Mouse (Mus musculus) right cerebral cortex, adult 18-20 months (tissue): ENCODE measurements around the gene Olfr70.

Experiments
- DNase-seq: peaks from one replicate; pipeline ENCODE4 v3.0.0; 2022; ENCODE audit warnings: mixed read lengths

The Olfr70 gene

GRCm38 (mm10) chr4:43700707-43701106 is at the start of gene Olfr70:
TSS of gene Olfr70 (minus strand) at chr4:43700807.
- DNase-seq = no peak

DNA sequence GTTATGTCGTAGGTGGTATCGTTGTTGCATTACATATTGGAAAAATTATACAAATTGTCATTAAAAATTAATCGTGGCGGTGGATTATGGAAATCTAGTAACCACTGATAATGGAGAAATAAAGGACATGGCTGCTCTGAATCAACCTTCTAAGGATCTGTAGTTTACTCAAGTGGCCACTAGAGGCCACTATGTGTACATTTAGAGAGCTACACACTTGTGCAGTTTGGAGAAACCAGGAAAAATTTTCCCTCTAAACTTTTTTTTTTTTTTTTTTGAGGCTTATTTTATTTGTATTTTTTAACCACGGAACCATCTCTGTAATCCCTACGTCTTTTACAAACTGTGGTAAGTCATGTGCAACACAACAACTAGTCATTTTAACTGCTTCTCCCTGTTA is 44.6 kb upstream of the Olfr70 start:
- DNase-seq = no peak

DNA sequence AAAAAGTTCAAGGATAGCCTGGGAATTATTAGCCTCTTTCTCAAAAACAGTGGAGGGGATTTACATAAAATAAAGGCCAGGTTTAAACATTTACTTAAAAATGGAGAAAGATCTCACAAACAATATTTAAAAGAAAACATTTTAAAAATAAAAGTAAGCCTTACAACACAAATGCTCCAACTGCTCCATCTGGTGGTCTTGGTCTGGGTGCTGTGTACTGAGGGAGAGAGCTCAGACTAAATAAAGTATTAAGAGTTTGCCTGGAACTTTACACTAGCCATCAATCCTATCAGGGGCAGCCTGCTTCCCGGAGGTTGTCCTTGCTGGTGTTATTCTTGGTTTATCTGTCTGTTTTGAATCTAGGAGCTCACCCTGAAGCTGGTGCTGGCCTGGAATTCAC is 42.5 kb upstream of the Olfr70 start:
- DNase-seq = no peak

- no peak for DNase-seq
Observed at GRCm38 (mm10) chr4:43742637-43743036, 42.0 kb upstream of the Olfr70 start.

DNA sequence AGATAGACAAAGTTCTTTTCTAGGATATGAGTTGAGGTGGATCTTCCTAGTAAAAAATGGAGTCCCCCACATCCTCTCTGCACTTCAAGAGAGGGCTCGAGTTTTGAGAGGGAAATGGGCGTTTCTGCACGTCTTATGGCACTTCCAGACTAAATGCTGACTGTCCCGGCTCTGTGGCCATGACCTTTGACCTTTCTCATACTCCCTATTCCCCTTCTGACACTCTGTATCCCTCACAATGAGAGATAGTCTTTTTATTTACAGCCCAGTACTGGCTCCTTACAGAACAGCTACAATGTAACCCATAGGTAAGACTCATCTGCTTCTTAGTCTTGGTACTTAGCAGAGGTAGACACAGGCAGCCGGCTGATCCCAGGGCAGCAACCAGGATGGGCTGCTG is 40.9 kb upstream of the Olfr70 start:
- no peak for DNase-seq

DNA sequence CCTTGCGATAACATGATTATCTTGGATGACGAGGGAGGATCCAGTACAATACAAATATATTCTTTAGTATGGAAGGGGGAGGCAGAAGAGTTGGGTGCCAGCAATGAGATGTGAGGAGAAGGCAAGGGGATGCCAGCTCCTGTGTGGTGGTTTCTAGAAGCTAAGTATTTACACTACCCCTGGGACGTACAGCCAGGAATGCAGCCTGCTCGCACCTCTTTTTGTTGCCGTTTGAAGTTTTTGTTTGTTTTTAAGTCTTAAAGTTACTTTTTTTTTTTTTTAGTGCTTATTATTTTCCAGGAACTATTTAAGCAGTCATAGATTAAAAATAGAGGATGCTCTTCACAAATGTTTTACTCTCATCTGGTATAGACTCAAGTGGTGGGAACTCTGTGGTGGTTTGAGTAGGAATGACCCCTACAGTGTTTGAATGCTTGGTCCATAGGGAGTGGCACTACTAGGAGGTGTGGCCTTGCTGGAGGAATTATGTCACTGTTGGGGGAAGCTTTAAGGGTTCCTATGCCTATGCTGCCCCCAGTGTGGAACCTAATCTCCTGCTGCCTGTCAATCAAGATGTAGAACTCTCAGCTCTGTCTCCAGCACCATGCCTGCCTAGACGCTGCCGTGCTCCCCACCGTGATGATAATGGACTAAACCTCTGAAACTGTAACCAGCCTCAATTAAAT is 38.5 kb upstream of the Olfr70 start:
- DNase-seq = no peak

- no peak for DNase-seq
Observed at GRCm38 (mm10) chr4:43737144-43737543, 36.5 kb upstream of the Olfr70 start.

GRCm38 (mm10) chr4:43733186-43733585 is 32.6 kb upstream of the Olfr70 start:
- DNase-seq = no peak

DNA sequence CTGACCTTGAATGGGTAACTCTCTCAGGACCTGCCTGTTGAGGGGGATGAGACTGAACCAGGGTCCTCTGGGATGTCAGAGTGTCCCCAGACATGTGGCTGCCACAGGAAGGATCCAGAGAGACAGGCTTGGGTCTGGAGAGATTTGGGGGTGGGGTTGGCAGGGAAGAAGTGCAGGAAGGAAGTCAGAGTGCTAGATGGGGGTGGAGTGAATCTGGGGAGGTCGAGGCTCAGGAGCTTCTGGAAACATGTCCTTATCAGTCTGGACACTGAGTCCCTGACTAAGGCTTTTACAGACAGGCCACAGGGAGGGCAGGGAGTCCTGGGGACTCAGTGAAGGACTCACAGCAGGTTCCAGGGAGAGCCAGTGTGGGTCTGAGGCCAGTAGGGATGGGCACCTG is 31.6 kb upstream of the Olfr70 start:
- no peak for DNase-seq

DNA sequence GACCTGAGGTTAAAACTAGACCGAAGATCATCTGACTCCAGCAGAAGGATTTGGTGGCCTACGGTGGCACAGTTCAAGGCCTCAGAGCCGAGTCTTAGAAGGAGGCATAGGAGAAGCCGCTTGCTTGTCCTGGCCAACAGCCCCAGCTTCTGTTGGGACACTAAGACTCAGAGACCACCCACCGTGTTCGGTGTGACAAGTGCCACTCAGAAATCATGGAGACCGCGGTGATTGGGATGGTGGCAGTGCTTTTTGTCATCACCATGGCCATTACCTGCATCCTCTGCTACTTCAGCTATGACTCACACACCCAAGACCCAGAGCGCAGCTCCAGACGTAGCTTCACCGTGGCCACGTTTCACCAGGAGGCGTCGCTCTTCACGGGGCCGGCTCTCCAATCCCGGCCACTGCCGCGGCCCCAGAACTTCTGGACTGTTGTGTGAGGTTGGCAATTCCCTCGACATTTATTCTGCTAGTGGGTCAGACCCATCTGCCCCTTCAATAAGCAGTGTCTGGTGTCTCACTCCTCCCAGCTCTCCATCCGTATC is 30.2 kb upstream of the Olfr70 start:
- no peak for DNase-seq

DNA sequence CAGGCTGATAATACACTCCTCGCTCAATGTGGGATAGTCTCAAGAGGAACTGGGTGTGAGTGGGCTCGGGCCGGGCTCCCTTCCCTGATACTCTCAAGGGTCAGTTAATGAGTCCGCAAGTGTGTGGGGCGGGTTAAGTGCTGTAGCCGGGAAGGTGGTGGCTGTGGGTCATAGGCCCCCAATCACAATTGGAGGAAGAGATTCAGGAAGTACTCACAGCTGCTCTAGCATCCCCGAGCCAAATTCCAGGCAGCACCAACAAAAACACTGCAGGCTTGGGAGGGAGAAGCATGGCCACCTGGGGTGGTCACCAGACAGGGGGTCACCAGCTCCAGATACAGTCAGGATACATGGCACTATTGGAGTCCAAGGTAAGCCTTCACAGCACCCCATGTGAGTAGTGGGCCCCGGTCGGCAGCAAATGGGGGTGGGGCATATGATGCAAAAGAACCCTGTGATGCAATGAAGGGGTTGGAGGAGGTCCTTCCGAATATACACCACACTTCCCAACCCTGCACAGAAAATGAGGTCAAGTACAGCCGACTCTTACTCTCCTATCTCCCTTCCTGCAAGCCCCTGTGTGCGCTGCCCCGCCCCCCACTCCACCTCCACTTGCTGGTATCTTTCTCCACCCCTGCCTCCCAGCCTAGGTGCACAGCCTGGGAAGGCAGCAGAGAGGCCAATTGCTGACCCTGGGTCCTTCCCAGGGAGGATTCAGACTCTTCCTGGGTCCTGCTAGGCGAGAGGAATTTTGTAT is 29.4 kb upstream of the Olfr70 start, which contains the start of gene Spaar:
Gene Spaar (plus strand): TSS at position 241 of the 757 bp plus-strand sequence.
- DNase-seq = no peak

DNA sequence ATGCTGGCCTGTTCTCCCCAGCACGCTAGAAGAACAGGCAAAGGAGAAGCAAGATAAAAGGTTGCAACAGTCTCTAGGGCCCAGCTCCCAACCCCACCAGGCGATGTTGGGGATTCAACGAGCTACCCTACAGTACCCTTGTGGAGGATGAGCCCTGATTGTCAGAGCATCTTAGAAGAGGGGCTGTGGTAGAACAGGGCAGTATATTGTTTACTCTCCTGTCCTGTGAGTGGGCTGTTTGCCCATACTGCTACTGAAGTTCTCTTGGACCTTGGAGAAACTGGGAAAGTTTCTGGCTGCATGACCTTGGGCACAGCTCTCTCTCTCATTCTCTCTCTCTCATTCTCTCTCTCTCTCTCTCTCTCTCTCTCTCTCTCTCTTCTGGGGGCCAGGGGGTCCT is 28.5 kb upstream of the Olfr70 start:
- no peak for DNase-seq

DNA sequence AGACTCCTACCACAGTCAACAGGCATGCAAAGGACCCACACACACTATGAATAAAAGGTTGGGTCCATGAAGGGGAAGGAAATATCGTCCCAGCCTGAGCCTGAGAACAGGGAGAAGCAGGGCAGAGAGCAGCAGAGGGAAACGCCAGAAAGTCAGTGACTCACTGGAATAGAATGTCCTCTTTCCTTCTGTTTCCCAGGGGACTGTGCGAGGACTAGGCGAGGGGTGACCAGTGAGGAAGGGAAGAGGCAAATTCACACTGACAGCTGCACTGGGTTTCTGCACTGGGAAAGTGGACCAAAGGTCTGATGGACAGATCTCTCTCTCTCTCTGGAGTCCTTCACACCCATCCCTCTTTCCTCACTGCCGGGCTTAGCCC is 28.0 kb upstream of the Olfr70 start:
- no peak for DNase-seq

DNA sequence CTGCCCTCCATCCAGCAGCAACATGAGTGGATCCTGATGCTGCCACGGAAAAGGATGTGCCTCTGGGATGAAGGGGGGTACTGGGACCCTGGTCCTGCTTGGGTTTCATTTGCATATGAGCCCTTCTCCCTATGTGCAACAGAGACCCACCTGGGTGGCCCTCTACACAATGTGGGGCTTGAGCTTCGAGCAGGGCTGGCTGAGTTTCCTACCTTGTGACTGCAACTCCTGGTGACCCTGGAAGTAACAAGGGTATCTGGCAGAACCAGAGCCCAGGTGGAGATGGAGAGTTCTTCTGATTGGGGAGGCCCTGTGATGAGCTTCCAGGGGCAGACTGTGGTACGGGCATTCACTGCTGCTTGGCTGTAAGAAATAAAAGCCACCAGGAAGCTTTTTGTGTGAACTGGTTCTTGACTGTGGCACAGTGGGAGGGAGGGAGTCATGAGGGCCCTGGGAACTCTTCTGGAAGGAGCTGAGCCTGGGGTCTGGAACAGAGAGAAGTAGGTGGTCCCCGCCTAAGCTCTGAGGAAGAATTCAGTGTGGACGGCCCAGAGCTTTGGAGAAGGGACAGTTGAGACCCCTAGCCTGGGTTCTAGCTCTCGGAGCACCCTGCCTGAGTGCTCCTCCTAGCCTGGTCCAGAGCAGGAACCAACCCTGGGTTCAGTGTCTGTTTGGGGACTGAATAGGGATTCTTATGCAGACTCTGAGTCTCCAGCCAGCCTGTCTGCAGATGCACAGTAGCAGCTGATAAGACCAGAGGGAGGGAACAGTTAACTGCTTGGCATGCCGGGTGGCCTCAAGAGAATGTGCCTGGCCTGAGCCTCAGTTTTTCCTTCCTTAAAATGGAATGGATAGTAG is 27.3 kb upstream of the Olfr70 start:
- DNase-seq = no peak

GRCm38 (mm10) chr4:43726995-43727394 is 26.4 kb upstream of the Olfr70 start, which contains the start of gene Hrct1:
TSS of gene Hrct1 (plus strand) at chr4:43727188.
- DNase-seq = peak; percentile 39

DNA sequence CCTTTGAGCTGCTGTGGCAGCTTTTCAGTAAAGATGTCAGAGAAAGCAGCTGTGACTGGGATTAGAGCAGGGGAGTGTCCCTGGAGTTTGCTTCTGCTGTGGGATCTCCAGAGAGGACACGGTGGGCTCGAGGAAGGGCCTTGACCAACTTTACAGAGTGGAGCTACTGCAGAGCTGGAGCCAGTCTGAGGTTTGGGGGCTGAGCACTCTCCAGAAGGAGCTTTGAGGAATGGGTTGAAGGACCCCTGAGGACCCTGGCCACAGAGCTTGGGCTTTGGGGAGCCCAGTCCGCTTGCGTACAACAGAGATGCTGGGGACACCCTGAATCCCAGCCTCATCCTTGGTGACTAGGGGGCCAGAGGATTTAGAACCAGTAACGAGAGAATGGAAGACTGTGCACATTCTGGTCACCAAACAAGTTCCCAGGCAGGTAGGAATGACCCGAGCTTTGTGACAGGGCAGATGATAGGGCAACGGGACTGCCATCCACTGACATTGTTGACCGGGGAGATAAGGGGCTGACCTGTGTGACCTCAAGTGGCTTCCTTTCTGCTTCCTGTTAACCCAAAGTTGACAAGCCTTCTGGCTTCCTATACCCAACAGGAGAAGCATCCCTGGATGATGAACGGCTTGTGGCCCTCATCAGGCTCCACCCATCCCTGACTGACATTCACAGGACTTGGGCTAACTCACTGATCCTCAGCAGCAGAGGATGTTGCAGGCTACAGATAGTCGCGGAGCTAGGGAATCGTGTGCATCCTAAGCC is 25.8 kb upstream of the Olfr70 start:
- DNase-seq = no peak

DNA sequence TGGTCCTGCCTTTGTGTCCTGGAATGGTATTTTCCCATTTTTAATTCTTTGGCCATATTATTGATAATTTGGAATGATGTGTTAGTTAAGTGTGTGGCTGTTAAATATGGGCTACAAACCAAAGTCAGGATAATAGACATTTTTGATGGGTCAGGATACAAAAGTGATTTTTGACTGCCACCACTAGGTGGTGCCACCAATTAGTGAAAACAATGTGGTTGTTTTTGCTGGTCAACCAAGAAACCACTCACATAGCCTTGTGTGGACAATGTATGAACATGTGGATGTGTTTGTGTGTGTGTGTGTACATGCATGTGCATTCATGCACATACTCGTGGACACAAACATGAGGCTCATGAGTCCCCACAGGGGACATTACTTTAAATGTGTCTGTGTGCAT is 24.2 kb upstream of the Olfr70 start:
- DNase-seq = no peak

DNA sequence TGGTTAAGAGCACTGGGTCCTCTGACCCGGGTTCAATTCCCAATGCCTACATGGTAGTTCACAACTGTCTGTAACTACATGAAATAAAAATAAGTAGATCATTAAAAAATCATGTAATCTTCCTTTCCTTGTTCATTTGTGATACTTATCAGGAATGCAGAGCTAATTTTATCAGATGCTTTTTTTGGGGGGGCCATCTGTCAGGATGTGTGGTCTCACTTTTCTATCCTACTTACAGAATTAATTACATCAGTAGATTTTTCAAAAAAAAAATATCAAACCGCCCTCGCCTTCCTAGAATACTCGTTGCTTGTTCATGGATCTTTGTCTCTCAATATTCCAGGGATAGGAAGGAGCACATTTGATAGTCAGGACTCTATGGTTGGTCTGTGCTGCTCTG is 21.6 kb upstream of the Olfr70 start:
- no peak for DNase-seq

- DNase-seq = no peak
Observed at GRCm38 (mm10) chr4:43720491-43721228, 20.1 kb upstream of the Olfr70 start.

DNA sequence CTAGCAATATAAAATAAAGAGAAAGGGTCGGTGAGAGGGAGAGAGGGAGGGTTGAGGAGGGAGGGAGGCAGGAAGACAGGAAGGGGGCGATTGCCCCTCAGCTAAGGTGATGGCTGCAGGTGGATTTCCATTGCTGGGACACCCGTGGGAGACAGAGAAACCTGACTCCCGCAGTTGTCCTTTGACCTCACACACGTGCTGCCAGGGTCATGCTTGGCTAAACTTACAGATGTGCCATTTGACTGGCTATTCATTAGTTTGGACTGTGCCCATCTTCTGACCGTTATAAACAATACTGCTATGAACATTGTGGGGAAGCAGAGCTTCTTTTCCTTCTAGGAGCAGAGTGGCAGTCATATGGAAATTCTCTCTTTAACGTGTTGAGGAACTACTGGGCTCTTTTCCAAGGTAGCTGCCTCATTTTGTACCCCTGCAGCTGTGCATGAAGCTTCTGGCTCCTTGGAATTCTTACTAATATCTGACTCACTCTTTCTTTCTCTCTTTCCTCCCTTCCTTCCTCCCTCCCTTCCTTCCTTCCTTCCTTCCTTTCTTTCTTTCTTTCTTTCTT is 13.1 kb upstream of the Olfr70 start:
- no peak for DNase-seq

GRCm38 (mm10) chr4:43711821-43712220 is 11.2 kb upstream of the Olfr70 start:
- peak; percentile 76 for DNase-seq
